Mouse (Mus musculus): ENCODE measurements around the gene Cacna1d.

Cacna1d gene

DNA sequence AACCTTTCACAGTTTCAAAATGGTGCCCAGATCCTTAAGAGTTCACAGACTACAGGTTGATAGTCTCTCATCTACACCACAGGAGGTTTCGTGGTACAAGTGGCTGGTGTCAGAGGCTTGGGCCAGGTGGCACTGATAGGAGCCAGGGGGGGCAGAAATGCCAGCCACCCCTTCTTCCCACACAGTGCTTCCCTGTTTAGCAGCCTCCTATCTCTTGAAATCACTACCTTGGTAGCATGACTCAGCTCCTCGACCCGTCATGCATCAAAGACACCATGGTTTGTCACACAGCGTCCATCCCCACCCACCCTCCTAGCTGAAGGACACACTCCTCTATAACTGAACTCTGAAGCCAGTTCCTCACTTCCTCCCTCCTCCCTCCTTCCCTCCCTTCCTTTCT lies 398.8 kb downstream of the Cacna1d start:
- DNase-seq (ENCODE audit: low spot score in 2 of 2) = no peak

DNA sequence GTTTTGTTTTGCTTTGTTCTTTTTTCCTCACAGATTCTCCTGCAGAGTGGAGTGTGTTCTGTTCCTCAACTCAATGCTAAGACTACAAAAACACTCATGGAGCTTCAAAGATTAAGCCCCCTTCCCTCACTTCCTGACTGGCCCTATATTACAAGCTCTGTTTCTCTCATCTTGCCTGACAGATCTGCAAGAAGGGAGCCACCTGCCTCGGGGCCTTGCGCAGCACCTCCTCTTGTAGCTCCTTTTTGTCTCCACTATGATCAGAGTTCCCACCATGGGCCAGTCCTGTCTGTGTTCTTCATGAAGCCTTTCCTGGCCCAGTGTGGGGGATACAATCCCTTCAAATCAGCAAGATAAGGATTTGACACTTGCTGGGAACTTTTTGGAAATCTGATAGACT lies 399.2 kb downstream of the Cacna1d start:
- DNase-seq (ENCODE audit: low spot score in 2 of 2) = no peak

DNA sequence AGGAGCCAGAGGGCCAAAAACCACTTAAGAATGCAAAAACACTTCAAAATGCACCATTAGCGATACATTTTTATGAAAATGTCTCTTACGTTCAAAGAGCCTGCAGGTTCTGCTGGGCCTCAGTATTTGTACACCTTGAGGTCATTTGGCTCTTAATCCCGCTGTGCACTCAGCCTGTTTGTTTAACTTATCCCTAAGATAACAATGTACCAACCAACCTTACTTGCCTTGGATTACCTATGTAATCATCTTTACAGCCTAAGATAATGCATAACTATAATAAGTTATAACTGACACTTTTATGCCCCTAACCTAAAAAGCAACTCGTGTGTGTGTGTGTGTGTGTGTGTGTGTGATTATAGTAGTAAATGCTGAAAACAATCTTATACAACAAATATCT lies 411.5 kb downstream of the Cacna1d start:
- no peak for DNase-seq (ENCODE audit: low spot score in 2 of 2)

DNA sequence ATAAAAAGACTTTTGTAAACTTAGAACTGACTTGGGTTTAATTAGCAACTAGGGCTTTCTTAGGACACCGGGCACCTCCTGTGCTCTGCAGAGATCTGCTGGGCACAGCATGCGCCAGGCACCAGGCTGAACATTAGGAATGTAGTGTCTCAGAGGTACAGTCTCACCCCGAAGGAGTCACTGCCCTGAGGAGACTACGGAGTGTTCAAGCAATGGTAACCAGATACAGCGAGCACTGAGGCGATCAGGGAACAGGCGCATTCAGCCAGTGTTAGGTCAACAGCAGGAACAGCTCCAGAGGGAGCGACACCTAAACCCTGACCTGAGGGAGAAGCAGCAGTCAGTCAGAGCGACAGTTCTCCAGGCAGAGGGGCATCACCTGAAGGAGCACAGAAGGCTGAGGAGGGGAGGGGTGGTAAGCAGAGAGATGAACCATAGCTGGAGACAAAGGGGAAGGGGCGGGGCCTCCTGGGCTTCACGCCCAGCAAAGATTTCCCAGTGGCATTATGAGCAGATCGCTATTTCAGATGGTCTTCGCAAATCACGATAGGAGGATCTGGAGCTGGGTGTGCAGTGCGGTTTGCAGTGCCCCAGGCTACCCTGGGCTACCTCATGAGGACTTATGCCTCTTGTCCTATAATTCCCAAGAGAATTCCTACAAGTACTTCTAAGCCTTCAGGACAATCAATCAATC lies 413.0 kb downstream of the Cacna1d start:
- no peak for DNase-seq (ENCODE audit: low spot score in 2 of 2)

DNA sequence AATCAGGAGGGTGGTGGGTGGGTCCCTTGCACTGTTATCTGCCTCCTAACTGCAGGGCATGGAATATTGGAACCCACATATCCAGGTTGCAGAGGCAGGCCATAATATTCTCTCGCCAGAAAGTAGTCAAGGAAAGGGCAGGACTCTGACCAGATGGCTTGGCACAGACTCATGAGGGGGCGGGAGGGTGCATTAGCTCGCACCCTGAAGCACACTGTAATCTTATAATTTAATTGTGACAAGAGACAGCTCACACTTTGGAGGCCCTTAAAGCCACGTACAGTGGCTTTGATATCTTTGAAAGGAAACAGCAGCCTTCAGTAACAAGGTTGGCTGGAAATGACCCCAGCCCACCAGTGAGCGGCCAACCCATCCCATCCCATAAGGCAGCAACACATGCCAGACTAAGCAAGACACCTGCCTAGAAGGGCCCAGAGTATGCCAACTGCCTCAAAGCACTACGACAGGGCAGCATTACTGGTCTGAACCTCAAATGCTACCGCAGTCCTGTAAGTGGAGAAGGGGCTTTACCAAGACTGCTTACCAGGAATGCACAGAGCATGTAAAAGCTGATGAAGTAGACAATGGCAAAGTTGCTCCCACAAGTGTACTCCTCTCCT lies 415.9 kb downstream of the Cacna1d start:
- DNase-seq (ENCODE audit: low spot score in 2 of 2) = no peak

- DNase-seq (ENCODE audit: low spot score in 2 of 2) = no peak
Observed at GRCm38 (mm10) chr14:30068566-30068965, 422.7 kb downstream of the Cacna1d start.

DNA sequence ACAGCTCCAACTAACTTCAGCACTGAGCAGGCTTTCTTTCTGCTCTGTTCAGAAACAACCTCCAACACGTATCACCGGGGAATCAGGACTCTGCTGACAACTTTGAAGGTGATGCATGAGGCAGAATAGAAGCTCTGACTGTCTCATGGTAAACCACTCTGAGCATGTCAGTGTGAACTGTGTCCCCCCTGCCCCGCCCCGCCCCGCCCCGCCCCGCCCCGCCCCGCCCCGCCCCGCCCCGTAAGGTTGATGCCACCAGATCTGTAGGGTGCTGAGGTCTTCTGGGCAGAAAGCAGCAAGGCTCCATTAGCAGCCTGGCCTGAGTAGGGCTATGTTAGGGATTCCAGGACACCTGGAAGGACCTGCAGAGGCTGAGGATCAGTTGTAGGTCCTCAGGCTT lies 424.5 kb downstream of the Cacna1d start:
- no peak for DNase-seq (ENCODE audit: low spot score in 2 of 2)

- no peak for DNase-seq (ENCODE audit: low spot score in 2 of 2)
Observed at GRCm38 (mm10) chr14:30064864-30065263, 426.4 kb downstream of the Cacna1d start.

DNA sequence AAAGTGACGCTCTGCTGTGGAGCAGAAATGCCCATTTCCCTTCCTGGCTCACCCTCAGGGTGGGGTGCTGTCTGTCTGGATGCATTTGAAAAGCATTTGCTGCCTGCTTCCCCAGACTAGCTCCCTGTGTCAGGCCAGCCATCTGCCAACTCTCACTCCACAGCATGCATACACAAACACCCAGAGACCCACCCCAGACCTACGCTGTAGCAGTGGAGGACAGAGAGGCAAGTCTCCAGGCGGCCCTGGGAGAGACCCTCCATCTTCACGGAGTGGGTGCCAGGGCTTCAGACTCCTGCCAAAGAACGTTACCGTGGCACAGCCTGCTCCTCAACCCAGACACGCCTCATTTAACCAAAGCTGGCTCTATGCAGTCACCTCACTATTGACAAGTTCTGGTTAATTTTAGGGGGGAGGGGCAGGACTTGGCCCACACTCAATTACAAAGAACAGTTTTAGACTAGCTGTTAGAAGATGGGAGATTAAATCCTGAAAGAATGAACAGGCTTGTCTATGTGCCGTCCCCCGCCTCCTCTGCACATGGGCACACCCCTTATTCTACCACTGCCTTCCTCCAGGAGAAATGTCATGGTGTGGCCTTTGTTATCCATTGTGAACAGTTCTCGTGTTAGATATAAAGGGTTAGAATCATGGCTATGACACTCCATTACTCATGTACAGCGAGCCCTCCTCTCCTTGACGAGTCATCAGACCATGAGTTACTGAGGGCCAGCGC lies 435.1 kb downstream of the Cacna1d start:
- no peak for DNase-seq (ENCODE audit: low spot score in 2 of 2)

GRCm38 (mm10) chr14:30054922-30055321 lies 436.3 kb downstream of the Cacna1d start:
- no peak for DNase-seq (ENCODE audit: low spot score in 2 of 2)

- no peak for DNase-seq (ENCODE audit: low spot score in 2 of 2)
Observed at GRCm38 (mm10) chr14:30050280-30050679, 441.0 kb downstream of the Cacna1d start.

DNA sequence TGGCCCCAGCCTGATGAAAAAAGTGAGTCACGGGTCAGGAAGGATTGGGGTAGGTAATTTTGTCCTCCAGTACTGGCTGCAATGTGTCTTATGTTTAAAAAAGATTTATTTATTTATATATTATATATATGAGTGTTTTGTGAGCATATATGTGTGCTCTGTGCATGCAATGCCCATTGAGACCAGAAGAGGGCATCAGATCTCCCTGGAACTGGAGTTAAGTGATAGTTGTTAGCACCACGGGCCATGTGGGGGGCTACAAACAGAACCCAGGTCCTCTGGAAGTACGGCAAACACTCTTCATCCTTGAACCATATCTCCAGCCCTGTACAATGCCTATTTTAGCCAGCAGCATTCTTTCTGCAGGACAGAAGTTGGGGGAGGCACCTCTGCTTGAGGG lies 443.2 kb downstream of the Cacna1d start:
- no peak for DNase-seq (ENCODE audit: low spot score in 2 of 2)

- no peak for DNase-seq (ENCODE audit: low spot score in 2 of 2)
Observed at GRCm38 (mm10) chr14:30046976-30047375, 444.3 kb downstream of the Cacna1d start.

GRCm38 (mm10) chr14:30045704-30046220 lies 445.5 kb downstream of the Cacna1d start:
- DNase-seq (ENCODE audit: low spot score in 2 of 2) = no peak

DNA sequence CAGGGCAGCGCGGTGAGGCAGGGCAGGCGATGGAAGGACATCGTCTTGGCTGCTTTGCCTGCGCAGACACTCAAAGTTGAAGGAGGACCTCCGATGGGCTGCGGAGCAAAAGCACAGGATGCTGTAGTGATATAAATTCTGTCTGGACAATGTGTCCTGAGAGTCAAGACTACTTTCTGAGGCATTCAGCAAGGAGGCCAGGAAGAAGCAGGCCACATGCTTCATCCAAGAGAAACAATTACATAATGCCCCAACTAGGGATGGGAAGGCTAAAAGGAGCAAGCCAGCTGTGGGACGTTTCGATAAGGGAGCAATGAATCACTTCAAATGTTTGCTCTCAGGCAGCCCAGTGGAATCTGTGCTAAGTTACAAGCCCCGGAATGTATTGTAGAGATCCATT lies 446.0 kb downstream of the Cacna1d start:
- no peak for DNase-seq (ENCODE audit: low spot score in 2 of 2)

- no peak for DNase-seq (ENCODE audit: low spot score in 2 of 2)
Observed at GRCm38 (mm10) chr14:30043356-30043940, 447.8 kb downstream of the Cacna1d start.

GRCm38 (mm10) chr14:30041836-30042235 lies 449.4 kb downstream of the Cacna1d start:
- DNase-seq (ENCODE audit: low spot score in 2 of 2) = no peak

- DNase-seq (ENCODE audit: low spot score in 2 of 2) = no peak
Observed at GRCm38 (mm10) chr14:30039413-30039812, 451.8 kb downstream of the Cacna1d start.

- DNase-seq (ENCODE audit: low spot score in 2 of 2) = no peak
Observed at GRCm38 (mm10) chr14:30038431-30038830, 452.8 kb downstream of the Cacna1d start.

DNA sequence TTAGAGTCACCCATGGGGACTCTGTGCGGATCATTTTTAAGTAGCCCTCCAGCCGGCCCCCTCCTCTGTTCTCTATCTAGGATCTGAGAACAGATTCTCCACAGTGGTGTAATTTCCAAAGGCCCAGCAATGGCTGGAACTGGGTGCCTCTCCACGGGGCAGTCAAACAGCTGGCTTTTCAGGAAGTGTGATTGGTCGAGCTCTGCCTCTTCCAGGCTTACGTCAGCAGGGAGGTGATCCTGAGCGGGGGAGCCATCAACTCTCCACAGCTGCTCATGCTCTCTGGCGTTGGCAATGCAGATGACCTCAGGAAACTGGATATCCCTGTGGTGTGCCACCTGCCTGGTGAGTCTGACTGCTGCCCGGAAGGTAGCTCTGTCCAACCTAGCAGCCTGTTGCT lies 457.9 kb downstream of the Cacna1d start:
- DNase-seq (ENCODE audit: low spot score in 2 of 2) = no peak

DNA sequence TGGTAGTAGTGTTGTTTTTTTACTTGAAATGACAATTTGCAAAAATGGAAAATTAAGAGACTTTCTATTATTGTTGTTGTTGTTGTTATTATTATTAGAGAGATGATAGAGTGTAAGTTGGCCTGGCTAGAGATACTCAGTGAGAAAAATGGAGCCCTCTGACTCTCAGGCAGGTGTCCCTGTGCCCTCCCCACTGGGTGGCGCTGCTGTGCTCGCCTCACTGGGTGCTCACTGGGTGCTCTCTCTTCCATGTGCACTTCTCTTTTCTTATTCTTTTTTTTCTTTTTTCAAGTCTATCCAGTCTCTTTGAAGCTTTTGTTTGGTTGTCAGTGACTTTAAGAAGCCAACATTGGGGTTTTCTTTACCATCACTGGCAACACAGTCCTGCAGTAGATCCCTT lies 463.9 kb downstream of the Cacna1d start:
- DNase-seq (ENCODE audit: low spot score in 2 of 2) = no peak

DNA sequence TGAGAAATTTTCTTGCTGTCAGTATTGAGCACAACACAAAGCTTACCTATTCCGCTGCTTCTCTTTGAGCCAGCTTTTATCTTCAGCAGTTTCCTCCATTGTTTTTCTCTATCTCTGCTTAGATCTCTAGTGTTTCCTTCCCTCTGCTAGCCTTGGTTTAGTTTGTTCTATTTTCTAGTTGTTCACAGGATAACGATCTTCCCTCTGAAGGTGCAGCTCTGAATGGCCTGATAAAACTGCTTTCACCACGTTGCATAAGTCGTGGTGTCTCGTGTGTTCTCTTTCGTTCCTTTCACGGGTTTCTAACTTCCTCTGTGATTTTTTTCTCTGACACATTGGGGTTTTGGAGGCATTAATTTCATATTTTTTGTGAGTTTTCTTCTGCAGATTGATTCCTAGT lies 466.9 kb downstream of the Cacna1d start:
- no peak for DNase-seq (ENCODE audit: low spot score in 2 of 2)

Measured in right cerebral cortex, adult 2 months (tissue).